Mouse (Mus musculus): ENCODE data around the gene Rab11fip4.

DNA sequence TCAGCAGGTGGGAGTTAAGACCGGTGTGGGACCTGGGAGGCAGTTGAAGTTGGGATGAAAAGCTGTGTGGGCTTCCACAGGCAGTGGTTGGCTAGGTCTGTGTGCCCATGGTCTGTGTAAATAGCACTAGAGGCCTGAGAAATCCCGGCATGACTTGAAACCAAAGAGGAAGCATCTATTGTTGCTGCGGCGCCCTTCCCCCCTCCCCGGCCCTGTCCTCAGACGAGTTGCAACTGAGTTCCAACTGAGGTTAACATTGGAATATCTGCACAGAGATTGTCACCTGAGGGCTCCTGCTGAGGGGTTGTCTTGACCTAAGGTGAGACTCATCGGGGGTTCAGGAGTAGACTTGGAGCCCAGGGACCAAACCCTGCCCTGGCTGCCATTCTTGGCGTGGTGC, 82.7 kb downstream of the Rab11fip4 start:
- TF ChIP-seq CTCF (IDR thresholded peaks at IDR 0.05; ENCODE audit: control insufficient read depth, insufficient read depth, insufficient read length), result no peak
- no peak for TF ChIP-seq MAX (IDR thresholded peaks at IDR 0.05)
- no peak for TF ChIP-seq USF1 (IDR thresholded peaks at IDR 0.05; ENCODE audit: low read depth)

Measured in C2C12 (cell line).